Mouse (Mus musculus): ENCODE measurements around the gene 4930522L14Rik.
"Not testable (repeated sequence)": the region's sequence is repeated elsewhere in the genome, so short reads cannot be mapped to it uniquely, and the experiment has no call there.

The 4930522L14Rik gene

GRCm38 (mm10) chr5:109751391-109752071, at the start of gene 4930522L14Rik:
TSS of gene 4930522L14Rik (minus strand) at chr5:109751886.
- peak; percentile 54 to 66 for DNase-seq (ENCODE audit: low read depth in 2 of 2, low spot score in 2 of 2)

- DNase-seq (ENCODE audit: low read depth in 2 of 2, low spot score in 2 of 2) = not testable (repeated sequence)
These were observed 49.8 kb upstream of the 4930522L14Rik start for GRCm38 (mm10) chr5:109801466-109801865.

GRCm38 (mm10) chr5:109799948-109800347, 48.3 kb upstream of the 4930522L14Rik start:
- not testable (repeated sequence) for DNase-seq (ENCODE audit: low read depth in 2 of 2, low spot score in 2 of 2)

- DNase-seq (ENCODE audit: low read depth in 2 of 2, low spot score in 2 of 2) = not testable (repeated sequence)
These were observed 45.3 kb upstream of the 4930522L14Rik start for GRCm38 (mm10) chr5:109797017-109797416.

GRCm38 (mm10) chr5:109795967-109796652, 44.4 kb upstream of the 4930522L14Rik start:
- peak; percentile 38 to 52 for DNase-seq (ENCODE audit: low read depth in 2 of 2, low spot score in 2 of 2)

- not testable (repeated sequence) for DNase-seq (ENCODE audit: low read depth in 2 of 2, low spot score in 2 of 2)
These were observed 541 bp upstream of the 4930522L14Rik start for GRCm38 (mm10) chr5:109752073-109752780.

GRCm38 (mm10) chr5:109745081-109745480, 6.6 kb downstream of the 4930522L14Rik start:
- DNase-seq (ENCODE audit: low read depth in 2 of 2, low spot score in 2 of 2) = not testable (repeated sequence)

- not testable (repeated sequence) for DNase-seq (ENCODE audit: low read depth in 2 of 2, low spot score in 2 of 2)
These were observed 34.3 kb downstream of the 4930522L14Rik start for GRCm38 (mm10) chr5:109717341-109717740.

GRCm38 (mm10) chr5:109691205-109691965, 60.3 kb downstream of the 4930522L14Rik start:
- not testable (repeated sequence) for DNase-seq (ENCODE audit: low read depth in 2 of 2, low spot score in 2 of 2)

- DNase-seq (ENCODE audit: low read depth in 2 of 2, low spot score in 2 of 2) = peak; percentile 71 to 75
These were observed 61.0 kb downstream of the 4930522L14Rik start, which contains the start of gene 5430403G16Rik for GRCm38 (mm10) chr5:109690537-109691201. TSS of gene 5430403G16Rik (minus strand) at chr5:109691041.

Data from CD8-positive naive resting alpha-beta T cell, adult 2 months (primary cell).